Mouse (Mus musculus): ENCODE results near the gene Atg4a.

Atg4a gene

DNA sequence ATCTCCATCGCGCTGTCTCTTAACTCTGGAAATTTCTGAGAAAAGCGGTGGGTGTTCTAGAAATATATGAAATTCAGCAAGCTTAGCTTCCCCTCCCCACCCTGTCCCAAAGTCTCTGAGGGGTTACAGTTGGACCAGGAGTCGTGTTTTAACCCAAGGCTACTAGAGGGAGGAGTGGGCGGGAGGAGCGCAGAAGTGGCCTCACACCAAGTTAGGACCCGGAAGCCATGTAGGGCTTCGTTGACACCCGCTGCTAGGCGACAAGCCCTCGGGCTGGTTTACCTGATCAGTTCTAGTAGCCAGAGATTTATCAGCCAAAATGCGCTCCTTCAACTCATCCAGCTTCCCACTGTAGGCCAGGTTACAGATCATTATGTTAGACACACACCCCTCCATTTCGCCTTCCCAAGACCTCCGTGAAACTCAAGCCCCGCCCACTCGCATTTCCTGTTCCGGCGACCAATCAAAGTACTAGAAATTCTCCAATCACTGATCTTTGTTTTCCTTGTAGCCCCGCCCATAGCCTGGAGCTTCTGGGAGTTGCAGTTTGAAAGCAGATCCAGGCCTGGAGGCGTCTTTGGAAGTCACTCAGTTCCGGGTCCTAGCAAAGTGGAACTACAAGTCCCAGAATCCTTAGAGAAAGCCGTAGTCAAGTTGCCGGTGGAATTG lies at the start of gene Atg4a, which contains the start of gene Psmd10:
Gene Atg4a (plus strand): TSS at position 636 of the 669 bp plus-strand sequence.
Gene Psmd10 (minus strand): TSS at position 457 of the 669 bp plus-strand sequence.
- peak; percentile 92 for DNase-seq (ENCODE audit: low spot score)

DNA sequence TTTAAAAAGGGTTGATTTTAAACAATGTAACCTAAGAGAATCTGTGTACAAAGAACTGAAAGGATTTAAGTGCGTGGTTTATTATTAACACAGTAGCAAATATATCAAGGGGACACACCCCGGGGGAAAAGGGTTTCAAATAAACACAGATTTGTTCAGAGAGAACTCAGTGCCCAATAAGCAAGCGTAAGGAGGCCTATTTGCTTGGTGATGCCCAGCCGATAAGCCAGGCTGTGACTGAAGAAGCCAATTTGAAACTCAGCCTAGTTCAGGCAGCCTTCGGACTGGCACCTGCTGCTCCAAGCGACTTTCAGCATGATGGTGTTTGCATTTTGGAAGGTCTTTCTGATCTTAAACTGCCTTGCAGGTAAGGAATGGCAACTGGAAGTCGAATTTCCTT lies 49.3 kb upstream of the Atg4a start, which contains the start of gene Vsig1:
Gene Vsig1 (plus strand): TSS at position 249 of the 400 bp plus-strand sequence.
- no peak for DNase-seq (ENCODE audit: low spot score)

DNA sequence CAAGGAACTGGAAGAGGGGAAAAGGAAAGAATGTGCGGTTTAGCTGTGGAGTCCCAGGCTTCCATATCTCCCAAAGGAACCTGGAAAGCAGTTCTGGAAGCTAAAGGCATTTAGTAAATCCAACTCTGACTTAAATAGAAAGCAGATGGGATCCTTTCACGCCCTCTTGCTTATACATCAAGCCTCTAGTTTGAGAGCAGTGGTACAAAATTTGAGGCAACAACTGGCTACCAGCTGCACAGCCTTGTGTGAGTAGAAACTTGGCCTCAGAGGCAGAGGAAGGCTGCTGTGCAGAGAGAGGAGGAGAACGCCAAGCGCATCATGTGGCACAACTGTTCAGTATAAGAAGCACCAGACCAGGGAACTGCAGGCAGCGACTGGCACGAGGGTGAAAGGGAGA lies 35.4 kb upstream of the Atg4a start:
- DNase-seq (ENCODE audit: low spot score): no peak

DNA sequence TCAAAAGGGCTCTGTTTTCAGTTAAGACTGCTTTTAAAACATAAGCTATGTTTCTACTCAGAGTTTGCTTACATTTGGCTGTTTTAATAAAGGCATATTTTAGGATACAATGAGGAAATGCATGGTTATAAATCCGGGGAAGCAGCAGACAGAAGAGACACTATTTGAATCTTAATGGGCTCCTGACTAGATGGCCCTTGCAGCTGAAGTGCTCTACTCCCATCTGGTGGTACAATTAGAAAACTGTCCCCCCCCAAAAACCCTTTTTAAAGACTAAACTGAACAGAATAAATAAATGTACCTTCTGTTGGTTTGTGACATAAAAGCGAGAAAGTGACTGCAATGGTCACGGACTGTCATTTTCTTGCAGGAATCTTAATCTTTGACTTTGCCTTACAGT lies 24.6 kb upstream of the Atg4a start:
- no peak for DNase-seq (ENCODE audit: low spot score)

DNA sequence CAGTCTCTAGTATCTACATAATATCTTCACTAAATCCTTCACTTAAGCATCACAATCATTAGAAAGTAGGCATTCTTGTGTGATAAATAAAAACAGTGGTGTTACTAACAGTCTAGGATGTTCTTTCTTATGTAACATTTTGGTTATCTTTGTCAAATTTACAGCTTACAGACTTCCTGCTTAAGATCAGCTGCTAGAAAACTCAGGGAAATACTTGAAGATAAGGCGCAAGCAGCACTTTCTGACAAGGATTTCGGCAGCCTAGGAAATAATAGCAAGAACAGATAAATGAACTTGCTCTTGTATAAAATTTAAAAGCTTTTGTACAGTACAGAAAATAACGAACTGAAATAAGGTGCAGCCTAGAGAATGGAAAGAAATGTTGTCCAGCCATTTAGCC lies 23.4 kb upstream of the Atg4a start:
- DNase-seq (ENCODE audit: low spot score): no peak

DNA sequence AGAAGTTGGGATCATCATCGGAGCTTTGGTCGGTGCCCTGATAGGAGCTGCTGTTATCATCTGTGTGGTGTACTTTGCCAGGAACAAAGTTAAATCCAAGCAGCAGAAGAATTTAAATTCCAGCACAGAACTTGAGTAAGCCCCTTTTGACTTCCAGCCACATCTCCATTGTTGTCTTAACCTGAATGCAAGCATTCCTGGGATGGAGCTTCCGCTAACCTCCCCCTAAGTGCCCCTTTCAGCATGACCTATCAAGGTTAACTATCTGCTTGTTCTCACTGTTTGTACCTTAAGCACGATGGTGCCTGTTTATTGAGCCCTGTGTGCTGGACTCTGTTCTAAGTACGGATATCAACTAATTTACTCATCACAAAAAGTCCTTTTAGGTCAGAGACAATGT lies 20.4 kb upstream of the Atg4a start:
- no peak for DNase-seq (ENCODE audit: low spot score)

DNA sequence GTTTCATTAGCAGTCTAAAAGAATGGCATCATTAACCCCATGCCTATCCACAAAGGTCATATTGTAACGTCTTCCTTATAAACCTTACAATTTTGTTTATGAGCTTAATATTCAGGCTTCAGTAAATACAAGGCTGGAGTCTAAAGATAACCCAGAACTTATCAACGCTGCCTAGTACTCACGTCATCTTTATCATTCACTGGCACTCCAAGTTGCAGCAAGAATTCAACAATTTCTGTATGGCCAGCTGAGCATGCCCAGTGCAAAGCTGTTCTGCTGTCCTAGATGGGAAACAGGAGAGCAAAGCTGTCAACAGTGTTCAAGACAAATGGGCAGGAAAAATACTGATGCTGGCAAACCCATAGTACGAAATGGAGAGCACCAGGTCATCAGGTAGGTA lies 3.1 kb upstream of the Atg4a start:
- no peak for DNase-seq (ENCODE audit: low spot score)

DNA sequence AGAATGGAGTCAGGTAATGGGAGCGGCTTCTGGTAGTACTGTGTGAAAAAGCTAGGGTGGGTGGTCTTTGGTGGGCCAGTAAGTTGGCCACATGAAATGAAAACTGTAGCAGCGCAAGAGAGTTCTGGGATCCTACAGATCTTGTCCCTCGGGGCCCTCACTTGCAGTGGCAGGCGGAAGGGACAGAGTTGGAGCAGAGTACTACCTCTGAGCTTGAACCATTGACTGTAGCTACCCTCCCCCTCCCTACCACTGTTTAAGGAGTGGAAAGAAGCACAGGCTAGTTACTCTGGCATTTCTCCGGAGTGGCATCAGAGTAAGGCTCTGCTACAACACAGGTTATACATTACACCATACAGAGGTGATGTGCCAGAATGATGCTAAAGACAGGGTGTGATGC lies 252 bp downstream of the Atg4a start:
- DNase-seq (ENCODE audit: low spot score): no peak

DNA sequence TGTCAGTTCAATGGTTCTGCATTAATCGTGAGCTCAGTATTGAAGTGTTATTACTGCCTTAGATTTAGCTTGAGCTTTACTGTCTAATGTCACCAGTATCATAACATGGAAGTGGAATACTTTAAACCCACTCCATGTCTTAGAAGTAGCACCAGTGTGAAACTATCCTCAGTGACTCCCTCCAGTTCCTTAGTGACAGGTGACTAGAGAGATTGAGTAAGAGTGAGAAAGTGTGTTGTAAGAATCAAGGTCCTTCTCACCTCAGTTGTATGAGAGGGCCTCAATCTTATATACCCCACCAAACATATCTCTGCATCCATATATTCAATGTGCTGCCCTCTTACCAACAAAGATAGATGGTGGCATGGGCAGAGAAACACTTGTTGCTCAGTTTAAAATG lies 22.2 kb downstream of the Atg4a start:
- DNase-seq (ENCODE audit: low spot score): no peak

DNA sequence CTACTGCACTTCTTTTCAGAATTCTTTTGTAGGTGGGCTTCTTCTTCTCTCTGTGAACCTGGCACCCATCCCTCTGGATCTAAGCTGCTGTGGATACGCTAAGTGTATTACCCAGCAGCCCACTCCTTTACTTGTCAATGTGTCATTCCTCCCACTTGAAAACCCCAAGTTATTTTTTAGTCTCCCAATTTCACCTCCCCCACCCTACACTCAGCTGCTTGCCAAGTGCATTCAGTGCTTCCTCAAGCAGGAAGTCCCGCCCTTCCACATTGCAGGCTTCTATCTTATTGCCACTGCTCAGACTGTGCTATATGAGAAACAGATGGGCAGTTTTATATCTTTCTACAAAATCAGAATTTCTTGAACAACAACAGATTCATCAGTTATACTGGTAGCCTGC lies 22.8 kb downstream of the Atg4a start:
- DNase-seq (ENCODE audit: low spot score): no peak

DNA sequence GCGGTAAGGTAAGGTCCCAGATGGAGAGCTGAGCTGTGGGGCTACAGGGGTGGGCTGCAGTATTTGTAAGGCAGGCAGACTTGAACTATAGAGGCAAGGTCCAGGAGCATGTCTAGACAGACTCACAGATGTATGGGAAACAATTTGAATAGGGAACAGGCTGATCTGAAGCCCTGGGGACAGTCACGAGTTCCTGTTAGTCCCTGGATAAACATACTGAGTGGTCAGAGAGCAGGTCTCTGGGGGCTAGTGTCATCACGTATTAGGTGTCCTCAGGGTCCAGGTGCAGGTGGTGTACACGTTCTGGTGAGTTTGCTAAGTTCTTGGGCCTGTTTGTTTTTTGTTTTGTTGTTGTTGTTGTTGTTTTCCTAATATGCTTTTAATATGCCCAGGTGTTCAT lies 23.5 kb downstream of the Atg4a start:
- no peak for DNase-seq (ENCODE audit: low spot score)

DNA sequence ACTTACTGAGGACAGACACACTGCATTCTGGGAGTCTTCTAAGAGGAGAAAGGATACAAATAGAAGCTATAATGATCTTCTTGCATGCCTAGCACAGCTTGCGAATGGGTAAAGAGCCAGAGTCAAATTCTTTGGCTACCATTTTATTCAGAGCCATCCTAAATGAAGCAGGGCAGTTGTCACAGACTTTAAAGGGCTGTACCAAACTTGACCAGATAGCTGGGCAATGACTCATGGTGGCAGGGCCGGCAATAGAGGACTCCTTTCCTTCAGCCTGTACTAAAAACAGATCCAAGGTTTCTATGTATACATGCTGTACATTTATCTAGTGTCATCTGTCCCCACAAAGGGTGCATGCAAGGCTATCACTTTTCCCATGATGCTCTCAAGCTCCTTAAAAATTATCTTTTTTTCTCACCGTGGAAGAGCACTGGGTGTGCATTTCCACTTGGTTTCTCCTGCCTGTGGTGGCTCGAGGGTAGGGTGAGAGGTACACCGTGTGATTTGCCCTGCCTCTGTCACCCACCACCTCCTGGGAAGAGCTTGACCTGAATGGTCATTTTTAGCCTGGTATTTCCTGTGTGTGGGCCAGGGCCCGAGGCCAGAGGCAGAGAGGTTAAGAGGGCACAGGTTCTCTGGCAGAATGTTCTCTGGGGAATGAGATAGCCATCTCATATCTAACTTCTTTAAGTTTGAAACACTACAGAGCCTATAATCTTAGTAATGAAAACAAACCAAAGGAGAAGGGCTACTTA lies 26.7 kb downstream of the Atg4a start:
- no peak for DNase-seq (ENCODE audit: low spot score)

DNA sequence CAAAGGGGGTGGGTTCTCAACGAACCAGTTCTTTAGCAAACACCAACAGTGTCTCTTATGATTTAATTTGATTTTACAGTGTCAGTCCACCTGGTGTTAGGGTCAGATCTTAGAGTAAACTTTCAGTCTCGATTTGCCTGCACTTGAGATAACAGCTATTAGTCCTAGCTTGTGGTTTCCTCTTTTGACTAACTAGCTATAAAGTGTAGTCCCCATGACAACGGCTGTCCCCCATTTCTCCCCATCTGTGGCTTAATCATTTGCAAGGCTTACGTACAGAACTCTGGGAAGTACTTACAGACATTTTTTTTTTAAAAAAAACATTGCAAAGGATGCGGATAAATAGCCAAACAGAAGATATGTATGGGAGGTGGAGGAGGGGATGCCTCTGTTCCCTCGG lies 28.1 kb downstream of the Atg4a start:
- no peak for DNase-seq (ENCODE audit: low spot score)

DNA sequence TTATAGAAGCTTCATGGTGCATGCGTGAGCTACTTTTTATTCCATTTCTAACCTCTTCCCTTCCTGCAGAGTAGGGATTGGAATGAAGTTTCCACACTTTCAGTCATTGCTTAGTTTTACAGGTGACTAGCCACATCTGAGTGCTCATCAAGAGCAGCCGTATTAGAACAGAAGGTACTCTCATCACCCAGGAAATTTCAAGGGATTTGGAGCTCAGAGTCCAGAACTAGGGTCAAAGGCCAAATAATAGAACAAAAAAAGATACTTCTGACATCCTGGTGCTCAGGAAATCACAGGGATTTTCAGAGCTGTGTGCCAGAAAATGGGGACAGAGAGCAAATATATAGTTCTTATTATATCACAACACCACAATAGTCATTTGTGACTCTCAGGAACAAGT lies 28.5 kb downstream of the Atg4a start:
- DNase-seq (ENCODE audit: low spot score): no peak

DNA sequence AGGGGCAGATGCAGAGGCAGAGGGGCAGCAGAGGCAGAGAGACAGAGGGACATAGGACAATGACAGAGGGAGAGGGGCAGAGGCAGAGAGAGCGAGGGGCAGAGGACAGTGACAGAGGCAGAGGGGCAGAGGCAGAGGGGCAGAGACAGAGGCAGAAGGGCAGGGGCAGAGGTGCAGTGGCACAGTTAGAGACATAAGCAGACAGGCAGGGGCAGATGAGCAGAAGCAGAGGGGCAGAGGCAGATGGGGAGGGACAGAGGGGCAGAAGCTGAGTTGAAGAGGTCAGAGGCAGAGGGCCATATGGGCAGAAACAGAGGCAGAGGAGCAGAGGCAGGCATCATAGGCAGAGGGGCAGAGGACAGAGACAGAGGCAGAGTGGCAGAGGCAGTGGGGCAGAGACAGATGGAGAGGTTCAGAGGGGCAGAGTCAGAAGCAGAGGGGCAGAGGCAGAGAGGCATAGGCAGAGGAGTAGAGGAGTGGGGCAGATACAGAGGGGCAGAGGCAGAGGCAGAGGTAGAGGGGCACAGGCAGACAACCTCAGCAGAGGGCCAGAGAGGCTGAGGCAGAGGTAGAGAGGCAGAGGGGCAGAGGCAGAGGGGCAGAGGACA lies 40.3 kb downstream of the Atg4a start:
- DNase-seq (ENCODE audit: low spot score): no peak

DNA sequence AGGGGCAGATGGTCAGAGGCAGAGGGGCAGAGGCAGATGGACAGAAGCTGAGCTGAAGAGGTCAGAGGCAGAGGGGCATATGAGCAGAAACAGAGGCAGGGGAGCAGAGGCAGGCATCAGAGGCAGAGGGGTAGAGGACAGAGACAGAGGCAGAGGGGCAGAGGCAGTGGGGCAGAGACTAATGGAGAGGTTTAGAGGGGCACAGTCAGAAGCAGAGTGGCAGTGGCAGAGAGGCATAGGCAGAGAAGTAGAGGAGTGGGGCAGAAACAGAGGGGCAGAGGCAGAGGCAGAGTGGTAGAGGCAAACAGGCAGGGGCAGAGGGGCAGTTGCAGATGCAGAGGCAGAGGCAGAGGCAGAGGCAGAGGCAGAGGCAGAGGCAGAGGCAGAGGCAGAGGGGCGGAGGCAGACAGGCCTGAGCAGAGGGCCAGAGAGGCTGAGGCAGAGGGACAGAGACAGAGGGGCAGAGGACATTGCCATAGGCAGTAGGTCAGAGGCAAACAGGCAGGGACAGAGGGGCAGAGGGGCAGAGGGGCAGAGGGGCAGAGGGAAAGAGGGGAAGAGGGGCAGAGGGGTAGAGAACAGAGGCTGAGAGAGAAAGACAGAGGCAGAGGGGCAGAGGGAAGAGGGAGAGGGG lies 41.3 kb downstream of the Atg4a start:
- DNase-seq (ENCODE audit: low spot score): no peak

DNA sequence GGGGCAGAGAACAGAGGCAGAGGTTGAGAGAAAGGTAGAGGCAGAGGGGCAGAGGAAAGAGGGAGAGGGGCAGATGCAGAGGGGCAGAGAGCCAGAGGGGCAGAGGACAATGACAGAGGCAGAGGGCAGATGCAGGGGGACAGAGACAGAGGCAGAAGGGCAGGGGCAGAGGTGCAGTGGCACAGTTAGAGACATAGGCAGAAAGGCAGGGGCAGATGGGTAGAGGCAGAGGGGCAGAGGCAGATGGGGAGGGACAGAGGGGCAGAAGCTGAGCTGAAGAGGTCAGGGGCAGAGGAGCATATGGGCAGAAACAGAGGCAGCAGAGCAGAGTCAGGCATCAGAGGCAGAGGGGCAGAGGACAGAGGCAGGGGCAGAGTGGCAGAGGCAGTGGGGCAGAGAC lies 42.2 kb downstream of the Atg4a start:
- no peak for DNase-seq (ENCODE audit: low spot score)

DNA sequence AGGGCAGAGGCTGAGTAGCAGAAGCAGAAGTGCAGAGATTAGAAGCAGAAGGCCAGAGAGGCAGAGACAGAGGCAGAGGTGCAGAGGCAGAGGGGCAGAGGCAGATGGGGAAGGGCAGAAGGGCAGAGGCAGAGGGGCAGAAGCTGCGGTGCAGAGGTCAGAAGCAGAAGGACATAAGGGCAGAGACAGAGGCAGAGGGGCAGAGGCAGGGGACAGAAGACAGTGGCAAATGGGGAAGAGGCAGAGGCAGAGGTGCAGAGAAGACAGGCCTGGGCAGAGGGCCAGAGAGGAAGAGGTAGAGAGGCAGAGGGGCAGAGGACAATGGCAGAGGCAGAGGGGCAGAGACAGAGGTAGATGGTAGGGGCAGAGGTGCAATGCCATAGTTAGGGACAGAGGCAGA lies 193.0 kb downstream of the Atg4a start:
- no peak for DNase-seq (ENCODE audit: low spot score)

DNA sequence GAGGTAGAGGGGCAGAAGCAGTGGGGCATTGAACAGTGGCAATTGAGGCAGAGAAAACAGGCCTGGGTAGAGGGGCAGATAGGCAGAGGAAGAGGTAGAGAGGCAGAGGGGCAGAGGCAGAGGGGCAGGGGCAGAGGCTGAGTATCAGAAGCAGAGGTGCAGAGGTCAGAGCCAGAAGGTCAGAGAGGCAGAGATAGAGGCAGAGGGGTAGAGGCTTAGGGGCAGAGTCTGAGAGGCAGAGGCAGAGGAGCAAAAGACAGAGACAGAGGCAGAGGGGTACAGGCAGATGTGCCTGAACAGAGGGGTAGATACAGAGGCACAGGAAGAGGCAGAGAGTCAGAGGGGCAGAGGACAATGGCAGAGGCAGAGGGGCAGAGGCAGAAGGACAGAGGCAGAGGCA lies 193.6 kb downstream of the Atg4a start:
- no peak for DNase-seq (ENCODE audit: low spot score)

DNA sequence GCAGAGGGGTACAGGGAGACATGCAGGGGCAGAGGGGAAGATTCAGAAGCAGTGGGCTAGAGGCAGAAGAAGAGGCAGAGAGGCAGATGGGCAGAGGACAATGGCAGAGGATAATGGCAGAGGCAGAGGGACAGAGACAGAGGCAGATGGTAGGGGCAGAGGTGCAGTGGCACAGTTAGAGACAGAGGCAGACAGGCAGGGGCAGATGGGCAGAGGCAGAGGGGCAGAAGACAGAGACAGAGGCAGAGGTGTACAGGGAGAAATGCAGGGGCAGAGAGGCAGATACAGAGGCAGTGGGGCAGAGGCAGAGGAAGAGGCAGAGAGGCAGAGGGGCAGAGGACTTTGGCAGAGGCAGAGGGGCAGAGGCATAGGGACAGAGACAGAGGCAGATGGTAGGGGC lies 194.5 kb downstream of the Atg4a start:
- no peak for DNase-seq (ENCODE audit: low spot score)

DNA sequence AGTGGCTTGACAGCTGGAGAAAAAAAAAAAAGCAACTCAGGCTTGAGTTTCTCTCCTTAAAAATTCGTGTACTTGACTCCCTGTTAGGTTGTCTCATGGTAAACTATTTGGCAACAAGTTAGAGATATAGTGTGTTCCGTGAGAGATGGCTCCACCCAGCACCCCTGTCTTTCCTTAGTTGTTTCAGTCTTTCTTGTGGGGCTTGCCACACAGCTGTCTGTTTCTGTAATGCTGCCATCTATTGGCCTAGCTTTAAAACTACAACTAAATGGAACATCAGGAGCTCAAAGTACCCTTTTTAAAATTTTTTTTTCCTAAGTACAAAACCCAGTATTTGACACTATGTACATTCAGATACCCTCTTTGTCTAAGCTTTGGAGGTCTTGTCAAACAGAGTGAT lies 200.0 kb downstream of the Atg4a start:
- peak; percentile 5 for DNase-seq (ENCODE audit: low spot score)

DNA sequence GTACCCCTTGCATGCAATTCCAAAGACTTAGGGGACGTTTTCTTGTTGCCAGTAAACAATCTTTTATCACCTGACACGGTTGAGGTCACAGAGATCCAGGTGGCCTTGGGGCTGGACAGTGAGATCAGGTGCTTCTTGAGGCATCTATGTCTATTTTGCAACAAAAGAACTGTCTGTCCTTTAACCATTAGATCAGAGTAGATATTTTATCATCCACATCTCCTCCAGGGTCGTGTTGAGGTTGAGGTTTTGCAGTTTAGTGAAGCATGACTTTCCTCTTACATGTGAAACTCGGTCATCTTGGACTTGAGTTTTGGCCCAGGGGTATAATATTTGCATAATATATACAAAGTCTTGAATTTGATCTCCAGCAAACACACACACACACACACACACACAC lies 200.9 kb downstream of the Atg4a start:
- no peak for DNase-seq (ENCODE audit: low spot score)

DNA sequence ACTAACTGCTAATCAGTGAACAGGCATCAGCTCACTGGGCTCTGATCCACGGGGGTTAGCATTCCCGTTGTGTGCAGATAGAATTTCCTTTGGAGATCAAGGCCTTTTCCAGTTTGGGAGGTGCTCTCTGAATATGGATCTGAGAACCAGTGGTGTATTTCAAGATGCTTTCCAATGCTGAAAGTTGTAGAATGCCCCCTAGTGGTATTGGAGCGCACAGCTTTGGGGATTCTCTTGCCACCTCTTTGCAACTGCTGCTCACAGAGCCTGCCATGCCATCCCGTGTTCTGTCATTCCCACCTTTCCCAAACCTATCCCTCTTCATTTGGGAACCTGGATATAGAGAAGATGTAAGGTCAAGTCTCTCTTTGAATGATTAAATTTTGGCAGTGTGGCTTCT lies 201.5 kb downstream of the Atg4a start:
- no peak for DNase-seq (ENCODE audit: low spot score)
